Mouse (Mus musculus) hematopoietic stem cell, adult 5-6 weeks (primary cell): ENCODE measurements at regions not wholly inside any gene's neighbourhood (a gene's known extent, or its start where the extent isn't known, plus 50 kb on each side); places are given as distances from the start of the nearest gene placed in this dataset.

ENCODE experiments used
- ATAC-seq, 2 experiments: fragments of 125-278 bp in 1 of 2; replicated peaks in 1 of 2; 2 replicates each; pipeline ENCODE4 v1.8.0; 2016 to 2017; ENCODE audit warnings: inconsistent platforms in 2 of 2, mild to moderate bottlenecking in 2 of 2, moderate number of reproducible peaks in 2 of 2, low read depth in 1 of 2, moderate TSS enrichment in 1 of 2; ENCODE audit not compliant: low FRiP score in 2 of 2, poor library complexity in 2 of 2, severe bottlenecking in 2 of 2, insufficient read depth in 1 of 2, low TSS enrichment in 1 of 2

DNA sequence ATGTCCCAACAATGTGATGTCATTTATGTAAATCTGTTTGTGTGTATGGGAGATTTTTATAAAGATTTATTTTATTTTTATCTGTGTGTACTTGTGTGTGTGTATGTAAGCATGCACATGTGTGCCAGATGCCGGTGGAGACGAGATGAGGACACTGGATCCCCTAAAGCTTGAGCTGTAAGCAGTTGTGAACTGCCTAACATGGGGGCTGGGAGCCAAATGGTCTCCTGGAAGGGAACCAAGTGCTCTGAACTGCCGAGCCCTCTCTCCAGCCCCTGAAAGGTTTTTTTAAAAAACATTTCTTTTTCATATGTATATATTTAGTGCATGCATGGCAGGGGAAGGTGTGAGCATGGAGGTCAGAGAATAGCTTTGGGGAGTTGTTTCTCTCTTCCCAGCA, 246.6 kb downstream of the Zfp326 start:
- no peak for ATAC-seq

DNA sequence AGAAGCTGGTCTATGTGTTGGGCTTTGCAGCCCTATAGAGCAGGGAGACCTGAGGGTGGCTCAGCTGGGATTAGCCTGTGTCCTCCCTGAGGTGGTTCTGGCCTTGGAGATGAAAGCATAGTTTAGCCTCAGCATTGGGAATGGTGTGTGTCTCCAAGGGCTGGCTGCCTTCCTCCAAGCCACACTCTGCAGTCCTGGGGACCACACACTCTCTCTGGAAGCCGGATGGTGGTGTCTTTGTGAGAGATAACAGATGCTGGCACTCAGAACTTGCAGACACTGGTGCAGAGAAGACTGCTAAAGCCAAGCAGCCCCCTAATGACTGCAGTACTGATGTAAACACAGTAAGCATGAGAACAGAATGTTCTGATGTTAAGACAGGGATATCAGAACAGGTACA, 243.2 kb downstream of the Zfp326 start:
- 0 out of 4 replicates have a peak, but pooled peaks of 1 of the 2 experiments have one; percentile 27 for ATAC-seq

GRCm38 (mm10) chr5:106113186-106113585, 236.8 kb downstream of the Zfp326 start:
- ATAC-seq, result no peak

DNA sequence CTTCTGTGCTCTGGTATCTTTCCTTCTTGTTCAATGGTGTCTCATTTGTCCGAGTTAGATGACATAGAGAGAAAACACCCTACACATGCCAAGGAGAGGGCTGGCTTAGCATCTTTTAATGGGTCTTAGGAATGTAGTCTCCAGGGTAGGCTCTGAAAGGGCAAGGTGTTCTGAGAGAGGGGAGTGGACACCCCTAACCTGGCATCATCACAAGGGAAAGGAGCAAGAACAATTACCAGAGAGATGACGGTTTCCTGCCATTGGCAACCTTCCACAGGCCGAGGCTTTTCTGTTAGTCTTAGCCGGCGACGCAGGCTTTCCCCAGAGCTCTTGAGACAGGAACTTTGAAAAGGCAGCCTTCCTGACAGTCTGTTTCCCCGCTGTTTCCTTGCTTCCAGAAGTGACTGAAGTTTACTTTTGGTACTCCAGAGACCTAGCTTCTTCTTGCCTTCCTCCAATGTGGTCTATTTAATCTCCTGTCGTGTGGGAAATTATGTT, 232.2 kb downstream of the Zfp326 start:
- no peak for ATAC-seq

- no peak for ATAC-seq
Measured at GRCm38 (mm10) chr5:106102255-106102654, 225.9 kb downstream of the Zfp326 start.

- ATAC-seq, result no peak
Measured at GRCm38 (mm10) chr5:106098887-106099286, 222.5 kb downstream of the Zfp326 start.

GRCm38 (mm10) chr5:106089332-106089731, 213.0 kb downstream of the Zfp326 start:
- ATAC-seq, result no peak

DNA sequence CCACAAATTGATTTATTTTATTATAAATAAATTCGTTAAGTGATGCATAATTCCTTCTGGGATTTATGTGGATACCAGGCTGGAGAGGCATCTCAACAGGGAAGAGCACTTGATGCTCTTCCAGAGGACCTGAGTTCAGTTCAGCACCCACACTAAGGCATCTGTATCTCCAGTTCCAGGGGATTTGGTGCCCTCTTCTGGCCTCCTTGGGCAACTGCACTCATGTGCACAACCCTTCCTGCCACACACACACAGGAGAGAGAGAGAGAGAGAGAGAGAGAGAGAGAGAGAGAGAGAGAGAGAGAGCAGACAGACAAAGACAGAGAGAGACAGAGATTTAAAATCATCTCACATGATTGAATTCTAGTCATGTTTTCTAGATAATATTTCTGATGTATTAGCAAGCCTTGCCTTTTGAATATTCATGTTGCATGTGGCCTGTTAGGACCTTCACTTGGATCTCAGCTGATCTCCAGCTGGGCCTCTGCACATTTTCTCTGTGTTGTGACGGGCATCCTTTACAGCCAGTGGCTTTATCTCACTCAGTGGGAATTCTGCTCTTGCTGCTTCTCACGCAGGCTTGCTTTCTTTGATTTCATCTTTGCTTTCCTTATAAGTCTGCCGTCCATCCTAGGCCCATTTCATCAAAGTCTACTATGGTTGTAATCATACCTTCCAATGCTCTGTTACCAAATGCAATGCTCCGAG, 212.3 kb downstream of the Zfp326 start:
- ATAC-seq, result no peak

DNA sequence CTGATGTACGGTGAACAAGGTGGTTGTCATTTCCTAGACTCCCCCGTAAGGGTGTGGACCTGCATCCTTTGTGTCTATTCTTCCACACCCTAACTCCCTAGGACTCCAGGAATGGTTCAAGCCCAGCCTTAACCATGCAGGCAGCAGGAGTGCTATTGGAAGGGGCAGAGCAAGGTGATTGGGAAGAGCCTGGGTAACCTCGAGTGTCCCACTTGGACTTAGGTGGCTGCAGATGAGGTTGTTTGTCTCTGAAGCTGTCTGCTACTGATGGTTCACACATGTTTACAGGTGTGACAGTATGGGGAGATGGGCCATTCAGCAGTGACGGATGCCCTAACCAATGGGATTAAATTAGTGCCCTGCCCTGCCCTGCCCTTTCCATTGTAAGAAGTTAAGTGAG, 207.4 kb downstream of the Zfp326 start:
- ATAC-seq, result no peak

DNA sequence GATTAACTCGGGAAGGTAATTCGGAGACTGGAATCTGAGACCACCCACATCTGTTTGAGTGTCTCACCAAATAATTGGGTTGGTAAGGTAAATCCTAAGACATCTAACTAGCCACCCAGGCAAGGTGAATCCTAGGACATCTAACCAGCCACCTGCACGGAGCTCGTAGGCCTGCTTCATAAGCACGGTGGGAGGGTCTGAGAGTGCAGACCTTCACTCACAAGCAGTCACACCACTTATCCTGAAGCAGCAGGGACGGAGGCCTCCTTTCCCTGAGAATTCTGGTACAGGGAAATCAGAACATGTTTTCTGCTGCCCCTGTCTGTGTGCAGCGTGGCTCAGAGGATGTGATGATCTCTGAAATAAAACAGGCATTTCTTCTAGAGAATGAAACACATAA, 206.5 kb downstream of the Zfp326 start:
- ATAC-seq, result no peak

GRCm38 (mm10) chr5:106067124-106067551, 190.8 kb downstream of the Zfp326 start:
- ATAC-seq, result no peak

DNA sequence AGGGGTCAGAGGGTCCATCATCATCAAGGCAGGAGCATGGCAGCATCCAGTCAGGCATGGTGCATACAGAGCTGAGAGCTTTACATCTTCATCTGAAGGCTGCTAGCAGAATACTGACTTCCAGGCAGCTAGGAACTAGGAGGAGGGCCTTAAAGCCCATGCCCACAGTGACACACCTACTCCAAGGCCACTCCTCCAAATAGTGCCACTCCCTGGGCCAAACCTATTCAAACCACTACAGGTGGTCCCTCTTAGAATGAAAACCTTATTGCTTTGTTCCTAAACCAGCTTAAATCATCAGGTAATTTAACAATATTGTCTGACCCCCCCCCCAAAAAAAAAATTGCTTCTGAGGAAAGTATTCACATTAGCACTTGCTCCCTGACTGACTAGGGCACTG, 190.3 kb downstream of the Zfp326 start:
- ATAC-seq, result no peak

DNA sequence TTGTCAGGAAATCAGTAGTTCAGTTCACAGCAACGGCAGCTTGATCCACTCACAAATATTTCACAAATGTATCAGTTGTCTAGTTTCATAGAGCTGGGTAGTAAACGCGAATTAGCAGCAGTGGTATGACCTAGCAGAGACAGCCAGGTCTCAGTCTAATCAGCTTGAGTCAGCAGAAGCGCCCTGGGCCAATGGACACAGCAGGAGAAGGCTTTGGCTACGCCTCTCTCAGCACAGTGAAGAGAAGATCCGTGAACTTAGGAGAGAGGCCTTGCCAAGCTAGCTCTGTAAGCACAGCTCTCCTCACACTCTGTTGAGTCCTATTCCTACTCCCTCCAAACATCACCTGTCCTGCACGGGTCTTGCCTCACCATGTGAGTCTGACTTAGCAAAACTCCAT, 188.0 kb downstream of the Zfp326 start:
- ATAC-seq, result no peak

GRCm38 (mm10) chr5:106062926-106063325, 186.6 kb downstream of the Zfp326 start:
- ATAC-seq, result no peak

GRCm38 (mm10) chr5:106056631-106057030, 180.3 kb downstream of the Zfp326 start:
- no peak for ATAC-seq

DNA sequence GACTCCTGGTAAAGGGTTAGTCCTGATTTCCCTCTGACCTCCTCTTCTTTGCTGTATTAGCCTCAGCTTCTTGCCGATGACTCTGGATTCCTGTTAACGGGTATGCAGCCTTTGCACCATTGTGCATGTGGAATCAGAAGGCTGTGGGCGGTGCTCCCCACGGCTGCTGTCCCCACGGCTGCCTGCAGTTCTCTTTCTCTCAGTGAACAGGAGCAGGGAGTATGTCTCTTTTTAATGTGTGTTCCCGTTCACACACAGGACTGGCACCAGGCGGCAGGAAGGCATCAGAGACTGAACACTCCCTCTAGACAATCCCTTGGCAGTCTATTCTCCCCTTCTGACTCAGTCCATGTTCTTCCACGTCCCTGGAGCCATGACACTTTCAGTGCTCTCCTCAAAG, 178.9 kb downstream of the Zfp326 start:
- no peak for ATAC-seq

DNA sequence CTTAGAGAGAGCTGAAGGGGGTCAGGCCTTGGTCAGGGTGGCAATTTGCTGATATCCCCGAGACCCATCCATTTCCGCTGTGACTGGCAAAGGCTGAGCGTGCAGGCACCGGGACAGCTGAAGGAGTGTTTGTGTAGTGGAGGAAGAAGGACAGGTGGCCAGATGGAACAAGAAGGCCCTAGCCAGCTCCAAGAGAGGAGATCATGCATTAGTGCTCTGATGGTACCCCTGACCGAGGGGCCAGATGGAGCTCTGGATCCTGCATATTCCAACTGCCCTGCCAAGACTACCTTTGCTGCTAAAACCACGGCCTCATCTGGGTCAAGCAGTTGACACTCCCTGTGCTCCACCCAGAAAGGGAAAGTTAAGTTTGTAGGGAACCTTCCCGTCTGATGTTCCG, 174.7 kb downstream of the Zfp326 start:
- ATAC-seq, result no peak

DNA sequence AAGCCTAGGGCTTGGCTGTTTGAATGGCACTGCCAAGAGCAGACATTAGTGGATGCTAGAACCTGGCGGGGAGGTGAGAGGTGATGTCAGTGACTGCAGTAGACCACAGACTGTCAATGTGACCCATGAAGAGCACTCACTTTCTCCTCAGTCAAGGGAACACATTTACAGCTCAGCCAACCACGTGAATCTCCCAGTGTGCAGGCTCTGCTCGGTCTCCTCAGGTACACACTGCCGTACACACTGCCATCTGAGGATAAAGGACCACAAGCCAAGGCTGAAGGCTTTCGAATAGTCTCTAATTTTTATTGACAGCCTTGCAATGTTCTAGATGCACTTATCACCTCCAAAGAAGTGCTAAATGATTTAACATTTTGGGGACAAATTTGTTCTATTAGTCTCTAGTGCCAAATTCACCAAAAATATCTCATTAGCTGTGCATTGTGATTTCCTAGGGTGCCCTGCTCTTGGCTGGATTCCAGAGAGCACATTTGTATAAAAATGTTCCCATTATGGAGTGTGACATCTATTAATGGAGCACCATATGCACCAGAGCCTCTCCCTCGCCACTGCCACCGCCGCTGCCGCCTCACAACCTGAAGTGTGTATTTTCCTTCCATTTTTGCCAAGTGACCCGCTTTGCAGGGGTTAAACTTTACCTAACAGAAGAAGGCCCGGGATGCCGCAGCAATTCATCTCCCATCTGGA, 168.7 kb downstream of the Zfp326 start:
- no peak for ATAC-seq

GRCm38 (mm10) chr5:106038321-106038720, 162.0 kb downstream of the Zfp326 start:
- no peak for ATAC-seq
